Mouse (Mus musculus): ENCODE measurements around the gene Slc25a30. TPM values are rescaled to one million over a fixed set of nuclear protein-coding genes. Genes with fewer than 3 reads are reported as not detected.
A peak's percentile ranks its signal among the peaks of the same experiment; 100 is the strongest.

Slc25a30 gene
- polyA plus RNA-seq, 1 experiment, result 6.0 TPM

DNA sequence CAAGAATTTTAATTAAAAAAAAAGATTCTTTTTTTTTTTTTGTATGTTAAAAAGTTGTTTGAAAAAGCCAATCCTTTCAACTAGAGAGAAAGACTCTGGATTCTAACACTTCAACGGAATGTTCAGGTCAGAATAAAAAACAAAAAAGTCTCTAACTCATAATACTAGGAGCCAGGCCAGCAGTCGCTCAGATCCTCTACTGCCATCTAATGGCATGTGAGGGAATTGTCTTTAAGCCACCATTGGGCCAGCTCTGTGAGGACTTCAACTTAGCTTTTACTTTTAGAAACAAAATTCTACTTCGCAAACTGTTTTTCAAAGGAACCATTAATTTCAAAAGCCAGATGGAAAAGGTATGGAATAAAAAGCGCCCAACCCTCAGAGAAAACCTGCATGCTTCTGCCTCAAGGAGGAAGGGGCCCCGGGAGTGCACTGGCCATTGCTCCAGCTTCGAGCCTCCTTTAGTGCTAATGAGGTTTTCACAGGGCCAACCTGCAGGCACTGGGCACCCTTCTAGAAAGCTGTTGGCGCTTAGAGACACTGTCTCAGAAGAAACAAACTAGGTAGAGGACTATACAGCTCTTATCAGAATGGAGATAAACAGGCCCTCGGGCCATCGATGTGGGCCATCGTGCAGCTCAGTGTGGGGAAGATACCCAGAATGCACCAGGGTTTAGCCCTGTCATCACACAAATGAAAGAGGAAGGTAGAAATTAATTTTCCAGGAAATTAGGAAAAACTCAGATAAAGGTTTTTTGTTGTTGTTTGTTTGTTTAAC, 25.6 kb downstream of the Slc25a30 start:
- DNase-seq (ENCODE audit: low read depth in 1 of 2, low spot score in 2 of 2), result peak; percentile 27 to 30
- no peak overlapping the region for H3K4me3 ChIP-seq (ENCODE audit: extremely low read depth, insufficient read depth, insufficient read length)
- H3K27me3 ChIP-seq (ENCODE audit: control insufficient read depth, insufficient read depth, low read length), result no peaks in the 10 kb centered on the region
- 63% methylated on average over 10 of the region's 10 CpGs for WGBS
- TF ChIP-seq CTCF (IDR thresholded peaks at IDR 0.05; ENCODE audit: extremely low read depth, insufficient read depth, insufficient read length, insufficient replicate concordance), result peak; percentile 43; the same call in 1 of the 2 replicates
- TF ChIP-seq POLR2A (IDR thresholded peaks at IDR 0.05; ENCODE audit: low read depth, low read length), result no peak
- peaks cover 10% of the 10 kb centered on the region; the same call in 1 of the 2 replicates for H3K36me3 ChIP-seq (ENCODE audit: control insufficient read depth, insufficient read depth, low read length)
- H3K4me1 ChIP-seq (ENCODE audit: control insufficient read depth, insufficient read depth, insufficient read length), result no peaks in the 10 kb centered on the region
- H3K27ac ChIP-seq (ENCODE audit: insufficient read depth, low read length), result no peak overlapping the region; the same call in 1 of the 2 replicates

DNA sequence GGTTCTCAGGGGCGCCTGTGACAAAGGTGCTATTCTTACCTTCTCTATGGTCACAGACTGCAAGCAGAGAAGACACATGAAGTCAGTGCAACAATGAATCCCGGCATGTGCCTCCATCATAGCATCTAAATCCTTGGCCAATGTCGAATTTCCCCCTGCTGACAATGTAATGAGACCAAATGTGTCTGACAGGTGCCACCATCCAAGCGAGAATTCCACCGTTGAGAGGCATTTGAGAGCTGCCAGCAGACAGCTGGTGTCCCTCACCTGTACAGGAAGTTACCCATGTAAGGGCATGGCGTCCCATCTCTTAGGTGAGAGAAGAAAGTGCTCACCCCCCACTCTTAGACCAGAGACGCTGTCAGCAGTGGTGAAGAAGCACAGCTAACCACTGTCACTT, 28.4 kb downstream of the Slc25a30 start:
- no peaks in the 10 kb centered on the region for H3K4me1 ChIP-seq (ENCODE audit: control insufficient read depth, insufficient read depth, insufficient read length)
- no peak overlapping the region for H3K27ac ChIP-seq (ENCODE audit: insufficient read depth, low read length)
- H3K27me3 ChIP-seq (ENCODE audit: control insufficient read depth, insufficient read depth, low read length), result no peaks in the 10 kb centered on the region
- peaks cover 7% of the 10 kb centered on the region; the same call in 1 of the 2 replicates for H3K36me3 ChIP-seq (ENCODE audit: control insufficient read depth, insufficient read depth, low read length)
- WGBS, result 82% methylated on average over 7 of the region's 7 CpGs
- no peak for DNase-seq (ENCODE audit: low read depth in 1 of 2, low spot score in 2 of 2)
- no peak for TF ChIP-seq POLR2A (IDR thresholded peaks at IDR 0.05; ENCODE audit: low read depth, low read length)
- no peak for TF ChIP-seq CTCF (IDR thresholded peaks at IDR 0.05; ENCODE audit: extremely low read depth, insufficient read depth, insufficient read length, insufficient replicate concordance)
- H3K4me3 ChIP-seq (ENCODE audit: extremely low read depth, insufficient read depth, insufficient read length), result no peak overlapping the region

DNA sequence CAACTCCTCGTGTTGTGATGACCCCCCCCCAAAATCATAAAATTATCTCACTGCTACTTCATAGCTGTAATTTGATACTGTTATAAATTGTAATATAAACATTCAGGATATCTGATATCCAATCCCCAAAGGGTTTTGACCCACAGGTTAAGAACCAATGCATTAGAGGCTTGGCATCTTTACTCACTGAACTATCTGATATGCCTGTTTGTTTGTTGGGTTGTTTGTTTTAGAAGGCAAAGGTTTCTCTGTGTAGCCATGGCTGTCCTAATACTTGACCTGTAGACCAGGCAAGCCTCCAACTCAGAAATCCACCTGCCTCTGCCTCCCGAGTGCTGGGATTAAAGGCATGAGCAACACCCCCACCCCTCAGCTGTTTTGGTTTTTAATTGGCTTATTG, 29.0 kb downstream of the Slc25a30 start:
- peaks cover 6% of the 10 kb centered on the region; the same call in 1 of the 2 replicates for H3K36me3 ChIP-seq (ENCODE audit: control insufficient read depth, insufficient read depth, low read length)
- H3K27me3 ChIP-seq (ENCODE audit: control insufficient read depth, insufficient read depth, low read length), result no peaks in the 10 kb centered on the region
- H3K4me3 ChIP-seq (ENCODE audit: extremely low read depth, insufficient read depth, insufficient read length), result no peak overlapping the region
- TF ChIP-seq CTCF (IDR thresholded peaks at IDR 0.05; ENCODE audit: extremely low read depth, insufficient read depth, insufficient read length, insufficient replicate concordance), result no peak
- no peak for TF ChIP-seq POLR2A (IDR thresholded peaks at IDR 0.05; ENCODE audit: low read depth, low read length)
- no peaks in the 10 kb centered on the region; the same call in 1 of the 2 replicates for H3K4me1 ChIP-seq (ENCODE audit: control insufficient read depth, insufficient read depth, insufficient read length)
- no peak for DNase-seq (ENCODE audit: low read depth in 1 of 2, low spot score in 2 of 2)
- 86% methylated on average over 2 of the region's 2 CpGs for WGBS
- H3K27ac ChIP-seq (ENCODE audit: insufficient read depth, low read length), result no peak overlapping the region

DNA sequence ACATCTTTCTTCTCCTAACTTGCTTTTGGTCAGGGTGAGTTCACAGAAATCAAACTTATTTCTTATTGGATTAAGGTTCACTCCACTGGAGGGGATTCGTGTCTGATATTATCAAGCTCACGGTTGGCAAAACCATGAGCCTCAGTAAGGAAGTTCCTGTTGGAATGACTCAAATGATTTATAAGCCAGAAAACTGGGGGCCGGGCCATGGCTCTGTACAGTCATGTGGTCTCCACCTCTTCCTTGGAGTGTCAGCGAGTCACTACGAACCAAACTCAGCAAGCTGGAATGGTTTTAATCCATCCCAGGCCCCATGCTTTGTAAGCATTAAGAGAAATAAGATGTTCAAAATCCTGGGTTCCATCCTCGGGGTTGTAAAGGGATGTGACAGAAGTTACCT, 29.9 kb downstream of the Slc25a30 start:
- 63% methylated on average over 6 of the region's 6 CpGs for WGBS
- H3K27me3 ChIP-seq (ENCODE audit: control insufficient read depth, insufficient read depth, low read length), result no peaks in the 10 kb centered on the region
- peaks cover 8% of the 10 kb centered on the region; the same call in 1 of the 2 replicates for H3K4me1 ChIP-seq (ENCODE audit: control insufficient read depth, insufficient read depth, insufficient read length)
- peaks cover 2% of the 10 kb centered on the region; the same call in 1 of the 2 replicates for H3K36me3 ChIP-seq (ENCODE audit: control insufficient read depth, insufficient read depth, low read length)
- no peak overlapping the region for H3K4me3 ChIP-seq (ENCODE audit: extremely low read depth, insufficient read depth, insufficient read length)
- TF ChIP-seq CTCF (IDR thresholded peaks at IDR 0.05; ENCODE audit: extremely low read depth, insufficient read depth, insufficient read length, insufficient replicate concordance) (no peak), POLR2A (IDR thresholded peaks at IDR 0.05; ENCODE audit: low read depth, low read length) (no peak)
- H3K27ac ChIP-seq (ENCODE audit: insufficient read depth, low read length), result no peak overlapping the region
- no peak for DNase-seq (ENCODE audit: low read depth in 1 of 2, low spot score in 2 of 2)

DNA sequence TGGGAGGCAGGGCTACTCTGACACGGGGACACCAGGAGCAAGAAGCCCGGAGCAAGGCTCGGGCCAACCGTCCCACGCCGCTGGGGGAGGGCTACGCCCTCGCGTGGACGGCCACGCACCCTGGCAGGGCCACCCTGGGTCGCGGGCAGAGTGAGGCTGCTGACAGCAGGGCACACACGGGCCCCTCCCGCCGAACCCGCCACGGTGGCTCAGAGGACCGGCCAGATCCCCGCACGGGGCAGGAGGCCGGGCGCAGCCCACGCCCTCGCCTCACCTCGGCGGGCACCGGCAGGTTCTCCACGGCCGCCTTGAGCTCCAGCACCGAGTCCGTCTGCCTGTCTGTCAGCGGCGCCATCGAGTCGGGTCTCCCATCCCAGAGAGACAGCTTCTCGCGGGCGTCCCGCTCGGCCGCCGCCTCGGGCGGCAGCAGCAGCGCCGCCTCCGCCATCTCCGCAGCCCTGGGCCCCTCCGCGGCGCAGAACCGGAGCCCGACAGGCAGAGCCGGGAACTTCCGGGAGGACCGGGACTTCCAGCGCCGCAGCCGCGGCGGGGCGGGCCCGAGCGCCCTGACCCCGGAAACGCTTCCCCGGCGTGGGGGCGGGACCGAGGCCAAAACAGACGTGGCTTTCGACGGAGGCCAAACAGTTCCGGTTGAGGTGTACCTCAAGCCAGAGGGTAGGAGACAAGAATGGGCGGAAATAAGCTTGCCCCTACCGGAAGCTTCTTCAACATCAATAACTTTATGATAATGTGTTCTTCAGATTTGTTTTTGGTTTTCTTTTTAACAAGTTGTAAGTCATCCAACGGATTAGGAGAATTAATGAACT, 32.6 kb downstream of the Slc25a30 start, which contains the start of gene Cog3:
Gene Cog3 (minus strand): TSS at position 527 of the 827 bp plus-strand sequence.
- peak; percentile 90 to 97 for DNase-seq (ENCODE audit: low read depth in 1 of 2, low spot score in 2 of 2)
- H3K36me3 ChIP-seq (ENCODE audit: control insufficient read depth, insufficient read depth, low read length), result peaks cover 2% of the 10 kb centered on the region; the same call in 1 of the 2 replicates
- TF ChIP-seq CTCF (IDR thresholded peaks at IDR 0.05; ENCODE audit: extremely low read depth, insufficient read depth, insufficient read length, insufficient replicate concordance) (0 out of 2 replicates have a peak, but pooled peaks have one; percentile 2), POLR2A (IDR thresholded peaks at IDR 0.05; ENCODE audit: low read depth, low read length) (peak; percentile 36; the same call in 1 of the 2 replicates)
- peak within 1 kb of the TSS; percentile 96 for H3K4me3 ChIP-seq (ENCODE audit: extremely low read depth, insufficient read depth, insufficient read length)
- H3K4me1 ChIP-seq (ENCODE audit: control insufficient read depth, insufficient read depth, insufficient read length), result peaks cover 11% of the 10 kb centered on the region; the same call in 1 of the 2 replicates
- peak within 1 kb of the TSS; percentile 82 for H3K27ac ChIP-seq (ENCODE audit: insufficient read depth, low read length)
- no peaks in the 10 kb centered on the region for H3K27me3 ChIP-seq (ENCODE audit: control insufficient read depth, insufficient read depth, low read length)
- under 1% methylated on average over 75 of the region's 78 CpGs for WGBS

DNA sequence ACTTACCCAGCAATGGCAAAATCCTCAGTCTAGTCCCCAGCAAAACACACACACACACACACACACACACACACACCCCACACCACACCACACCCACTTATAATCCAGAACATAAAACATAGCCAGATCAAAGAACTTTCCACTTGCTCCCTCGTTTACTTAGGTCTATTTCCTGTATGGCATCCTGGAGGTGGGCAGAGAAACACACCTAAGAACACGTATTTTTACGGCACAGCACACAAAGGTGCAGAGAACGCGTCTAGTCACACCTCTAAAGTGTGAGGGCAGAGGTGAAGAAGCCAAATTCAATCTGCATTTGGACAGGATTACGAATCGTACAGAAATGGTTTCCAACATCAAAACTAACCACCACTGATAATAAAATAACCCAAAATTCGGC, 33.6 kb downstream of the Slc25a30 start:
- H3K27ac ChIP-seq (ENCODE audit: insufficient read depth, low read length), result no peak overlapping the region
- no peak for TF ChIP-seq POLR2A (IDR thresholded peaks at IDR 0.05; ENCODE audit: low read depth, low read length)
- no peak for TF ChIP-seq CTCF (IDR thresholded peaks at IDR 0.05; ENCODE audit: extremely low read depth, insufficient read depth, insufficient read length, insufficient replicate concordance)
- peaks cover under 1% of the 10 kb centered on the region; the same call in 1 of the 2 replicates for H3K36me3 ChIP-seq (ENCODE audit: control insufficient read depth, insufficient read depth, low read length)
- peaks cover 11% of the 10 kb centered on the region; the same call in 1 of the 2 replicates for H3K4me1 ChIP-seq (ENCODE audit: control insufficient read depth, insufficient read depth, insufficient read length)
- 33% methylated on average over 8 of the region's 8 CpGs for WGBS
- H3K27me3 ChIP-seq (ENCODE audit: control insufficient read depth, insufficient read depth, low read length), result no peaks in the 10 kb centered on the region
- DNase-seq (ENCODE audit: low read depth in 1 of 2, low spot score in 2 of 2), result no peak
- H3K4me3 ChIP-seq (ENCODE audit: extremely low read depth, insufficient read depth, insufficient read length), result no peak overlapping the region
